Mouse (Mus musculus) embryonic facial prominence, embryonic 11.5 days (tissue): ENCODE results near the gene Tigd2. TPM values are rescaled to one million over a fixed set of nuclear protein-coding genes. Genes with fewer than 3 reads are reported as not detected.

Experiments
- polyA plus RNA-seq: library from polyadenylated mRNA; unstranded; fragments of >200 nt; fragmentation: Nextera tagmentation; extraction: Ambion mirVana; gene quantifications from 2 replicates; pipeline ENCODE4 v1.2.1, GENCODE M21; 2014

Tigd2 gene
- polyA plus RNA-seq, 1 experiment from 2014 or later = 15.7 TPM

Other genes with a start within 250 kb of the Tigd2 start
- gene Fam13a, start 184.3 kb upstream of the Tigd2 start, polyA plus RNA-seq = 4.0 and 4.2 TPM in 2 replicates
- gene Gprin3, start 217.4 kb downstream of the Tigd2 start, polyA plus RNA-seq = 0.36 and 0.62 TPM in 2 replicates